ENCODE assay signal across 29 mouse cellular contexts in genomic region chrX:56212771-56213170, GRCm38 (mm10). TPM values are rescaled to one million over a fixed set of nuclear protein-coding genes. Genes with fewer than 3 reads are reported as not detected.
DNase-seq lines count a peak whose midpoint lies in the region; ATAC-seq and TF ChIP-seq lines count a peak whose summit lies in the region.
"Had no signal": no experiment of that assay in that cellular context is flagged by ENCODE, and none has a peak within 500 bp of the region (broad histone marks: within the 10 kb centered on the region; RNA-seq: fewer than 3 reads in every experiment).

Gm773 (minus strand) TSS chrX:56212881.

- peak within 1 kb of the TSS; percentile 62 for H3K4me3 ChIP-seq in testis, adult 2 months (ENCODE audit: control insufficient read depth, low read depth, low read length)
- peak within 1 kb of the TSS; percentile 34 for H3K4me3 ChIP-seq in myocyte
- no peak within 1 kb of the TSS for H3K4me3 ChIP-seq in liver, embryonic 12.5 days
- H3K4me3 ChIP-seq: embryonic facial prominence, embryonic 10.5 days; embryonic facial prominence, embryonic 12.5 days; forebrain, embryonic 12.5 days had no signal

- H3K9ac ChIP-seq in liver, embryonic 12.5 days, result no peak within 1 kb of the TSS
- H3K9ac ChIP-seq: embryonic facial prominence, embryonic 12.5 days; forebrain, embryonic 12.5 days had no signal

- no peak for TF ChIP-seq CTCF in testis, adult 2 months (IDR thresholded peaks at IDR 0.05; ENCODE audit: control insufficient read depth, insufficient read depth, insufficient replicate concordance, low read depth, low read length)

- no peak for TF ChIP-seq POLR2A in testis, adult 2 months (IDR thresholded peaks at IDR 0.05; ENCODE audit: control insufficient read depth, low read depth, low read length)
- TF ChIP-seq POLR2A in myocyte (IDR thresholded peaks at IDR 0.05; ENCODE audit: insufficient read length, low read depth), result peak; percentile 21

- no peak within 1 kb of the TSS for H3ac ChIP-seq in myocyte (ENCODE audit: control insufficient read depth, insufficient read length)

- WGBS in liver, embryonic 12.5 days (ENCODE audit: insufficient replicate concordance), result 63% methylated on average over 8 of the region's 8 CpGs

- H3K4me2 ChIP-seq in myocyte (ENCODE audit: low read depth), result peak within 1 kb of the TSS; percentile 6
- H3K4me2 ChIP-seq in liver, embryonic 12.5 days, result no peak within 1 kb of the TSS
- H3K4me2 ChIP-seq: embryonic facial prominence, embryonic 12.5 days; forebrain, embryonic 12.5 days had no signal

- no peak for ATAC-seq in liver, embryonic 12.5 days
- ATAC-seq: activated CD4-positive, CD25-positive, alpha-beta regulatory T cell, adult 4 months; CD4-positive, CD25-positive, alpha-beta regulatory T cell, adult 4 months; forebrain, embryonic 14.5 days; forebrain, embryonic 16.5 days; Patski had no signal

- H3K27me3 ChIP-seq in testis, adult 2 months (ENCODE audit: control insufficient read depth, insufficient read depth, low read length), result no peaks in the 10 kb centered on the region
- no peaks in the 10 kb centered on the region for H3K27me3 ChIP-seq in myocyte (ENCODE audit: control insufficient read depth, insufficient read depth, insufficient read length)
- no peaks in the 10 kb centered on the region for H3K27me3 ChIP-seq in liver, embryonic 12.5 days (replicated peaks)
- H3K27me3 ChIP-seq: CH12.LX; embryonic facial prominence, embryonic 12.5 days; forebrain, embryonic 12.5 days; Patski had no signal

- no peaks in the 10 kb centered on the region for H3K4me1 ChIP-seq in testis, adult 2 months (ENCODE audit: control insufficient read depth, insufficient read depth, low read length)
- no peaks in the 10 kb centered on the region for H3K4me1 ChIP-seq in liver, embryonic 12.5 days
- H3K4me1 ChIP-seq: embryonic facial prominence, embryonic 10.5 days; embryonic facial prominence, embryonic 12.5 days; forebrain, embryonic 12.5 days had no signal

- no peak for DNase-seq in testis, postnatal 10 days (ENCODE audit: low spot score)
- DNase-seq in MN1 (ENCODE audit: low spot score), result peak; percentile 57
- DNase-seq in testis, postnatal 14 days (ENCODE audit: low spot score), result peak; percentile 60
- DNase-seq in right cerebral cortex, postnatal 14 days, result no peak
- DNase-seq in gastrocnemius, postnatal 10 days, result no peak
- DNase-seq: adrenal gland, adult 8-10 months; adrenal gland, postnatal 14 days; adrenal gland, postnatal 36 days; cerebellum, adult 11-12 months; cerebellum, adult 2 months; cerebellum, adult 9-10 months; cerebellum, postnatal 10 days; cerebellum, postnatal 25 days had no signal

- no peaks in the 10 kb centered on the region for H3K36me3 ChIP-seq in testis, adult 2 months (ENCODE audit: control insufficient read depth, insufficient read depth, low read length)
- no peaks in the 10 kb centered on the region for H3K36me3 ChIP-seq in myocyte (ENCODE audit: control insufficient read depth, insufficient read depth)
- H3K36me3 ChIP-seq in liver, embryonic 12.5 days, result no peaks in the 10 kb centered on the region
- H3K36me3 ChIP-seq: embryonic facial prominence, embryonic 10.5 days; embryonic facial prominence, embryonic 12.5 days; forebrain, embryonic 12.5 days; G1E had no signal

- peaks cover 8% of the 10 kb centered on the region for H3K79me2 ChIP-seq in myocyte (ENCODE audit: control insufficient read depth, insufficient read depth)

- H3K27ac ChIP-seq in testis, adult 2 months (ENCODE audit: control insufficient read depth, insufficient read depth, low read depth, low read length), result peak within 1 kb of the TSS; percentile 67
- H3K27ac ChIP-seq in liver, embryonic 12.5 days, result no peak within 1 kb of the TSS
- H3K27ac ChIP-seq: embryonic facial prominence, embryonic 10.5 days; embryonic facial prominence, embryonic 12.5 days; forebrain, embryonic 12.5 days had no signal

- no peaks in the 10 kb centered on the region for H3K9me3 ChIP-seq in liver, embryonic 12.5 days (replicated peaks)
- H3K9me3 ChIP-seq: embryonic facial prominence, embryonic 10.5 days; embryonic facial prominence, embryonic 12.5 days; forebrain, embryonic 12.5 days; G1E had no signal

TF ChIP-seq in myocyte, 11 proteins besides CTCF, POLR2A, EP300 and RAD21:
- no peak for TF ChIP-seq SRF (IDR thresholded peaks at IDR 0.05; ENCODE audit: control insufficient read depth, insufficient read length, low read depth)
TF ChIP-seq in myocyte: peak in this region for 0.

RNA-seq across cellular contexts. Expression of gene Gm773, which starts in this region (rescaled TPM):
- polyA plus RNA-seq in testis, adult 2 months (2012; rRNA removed), result 0.67 and 1.4 TPM in 2 replicates
- 31.5 TPM for polyA plus RNA-seq in myocyte (2012; fragmentation: generic; extraction: Trizol)
- not detected in 2 replicates for polyA plus RNA-seq in liver, embryonic 12.5 days (2016; fragmentation: Nextera tagmentation; extraction: Ambion mirVana)
- not detected for total RNA-seq in gastrocnemius, postnatal 10 days (2021)
- total RNA-seq: adrenal gland, adult 18-20 months; adrenal gland, adult 8-10 months; adrenal gland, postnatal 14 days; adrenal gland, postnatal 36 days; G1E had no signal
- polyA plus RNA-seq: activated CD4-positive, CD25-positive, alpha-beta regulatory T cell, adult 4 months; CD4-positive, CD25-positive, alpha-beta regulatory T cell, adult 4 months; cerebellum, adult 2 months; cortical plate, adult 2 months; embryonic facial prominence, embryonic 10.5 days; embryonic facial prominence, embryonic 12.5 days; embryonic facial prominence, embryonic 14.5 days; forebrain, embryonic 12.5 days; forebrain, embryonic 14.5 days; forebrain, embryonic 16.5 days; G1E; Patski had no signal

Comparison
In these comparisons a context has a peak if more than half of its experiments do, and no peak if none do; other contexts are left out.
1. RNA of gene Gm773 (polyA plus RNA-seq): 31.5 TPM in myocyte (single experiment); 0.67 to 1.4 TPM in testis, adult 2 months and not detected in liver, embryonic 12.5 days; every median in the first group is over 10 times any median in the second.
2. DNase-seq: peak in MN1 (single experiment) and testis, postnatal 14 days (single experiment); none in testis, postnatal 10 days (single experiment), right cerebral cortex, postnatal 14 days (single experiment) and gastrocnemius, postnatal 10 days (single experiment).